Mouse (Mus musculus): ENCODE measurements around the gene Bnc2. TPM values are rescaled to one million over a fixed set of nuclear protein-coding genes. Genes with fewer than 3 reads are reported as not detected.

Bnc2 gene
- polyA plus RNA-seq, 1 experiment: 7.2 TPM

DNA sequence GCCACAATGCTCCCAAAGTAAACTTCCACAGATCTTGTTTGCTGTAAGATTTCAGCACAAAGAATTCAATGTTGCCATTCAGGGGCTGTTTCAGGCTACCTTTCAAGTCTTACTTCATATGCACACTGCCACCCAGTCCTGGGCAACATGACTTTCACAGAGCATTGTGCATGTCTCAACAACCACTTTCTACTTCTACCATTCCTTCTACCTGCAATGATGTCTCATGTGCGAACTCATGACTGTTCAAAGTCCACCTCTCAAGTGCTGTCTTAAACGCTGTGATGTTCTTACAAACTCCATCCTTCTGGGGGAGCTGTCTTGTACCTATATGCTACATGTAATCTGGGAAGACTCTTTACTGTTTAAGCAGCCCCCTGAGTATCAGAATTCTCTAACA is 363.7 kb downstream of the Bnc2 start:
- Histone ChIP-seq H3K4me1 (ENCODE audit: control insufficient read depth, insufficient read depth, low read length) (no peaks in the 10 kb centered on the region), H3K9ac (ENCODE audit: low read depth, poor library complexity, severe bottlenecking) (no peak overlapping the region), H3K27ac (ENCODE audit: insufficient read depth, low read length) (no peak overlapping the region), H3K9me3 (replicated peaks; ENCODE audit: control insufficient read depth, insufficient read depth, low read length, poor library complexity, severe bottlenecking) (no peaks in the 10 kb centered on the region), H3K36me3 (ENCODE audit: control insufficient read depth, insufficient read depth, low read length, poor library complexity, severe bottlenecking) (no peaks in the 10 kb centered on the region), H3K27me3 (ENCODE audit: control insufficient read depth, insufficient read depth, low read length, poor library complexity, severe bottlenecking) (no peaks in the 10 kb centered on the region), H3K4me3 (ENCODE audit: low read depth, low read length) (no peak overlapping the region)
- no peak for TF ChIP-seq EP300 (IDR thresholded peaks at IDR 0.05; ENCODE audit: insufficient read depth, low read depth, low read length)
- TF ChIP-seq CTCF (IDR thresholded peaks at IDR 0.05; ENCODE audit: low read depth, low read length): no peak
- TF ChIP-seq POLR2A (IDR thresholded peaks at IDR 0.05; ENCODE audit: insufficient read depth, low read length): no peak

DNA sequence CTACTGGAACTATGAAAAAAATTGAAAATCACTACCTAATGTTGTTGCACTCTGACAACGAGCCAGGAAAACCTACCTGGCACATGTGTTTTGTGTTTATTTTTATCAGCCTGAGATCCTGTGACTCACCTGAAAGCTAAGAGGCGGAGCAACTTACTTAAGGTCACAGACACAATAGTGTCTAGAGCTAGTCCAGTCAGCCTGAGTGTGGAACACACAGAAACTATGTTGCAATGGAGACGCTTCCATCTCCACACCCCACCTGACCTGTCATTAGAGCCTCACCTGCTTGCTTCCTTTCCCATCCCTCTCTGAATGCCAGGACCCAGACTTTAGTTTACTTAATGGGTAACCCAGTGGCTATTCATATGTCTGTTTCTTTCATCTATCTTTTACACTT is 364.2 kb downstream of the Bnc2 start:
- H3K4me3 ChIP-seq (ENCODE audit: low read depth, low read length): no peak overlapping the region
- no peaks in the 10 kb centered on the region for H3K27me3 ChIP-seq (ENCODE audit: control insufficient read depth, insufficient read depth, low read length, poor library complexity, severe bottlenecking)
- no peak overlapping the region for H3K27ac ChIP-seq (ENCODE audit: insufficient read depth, low read length)

DNA sequence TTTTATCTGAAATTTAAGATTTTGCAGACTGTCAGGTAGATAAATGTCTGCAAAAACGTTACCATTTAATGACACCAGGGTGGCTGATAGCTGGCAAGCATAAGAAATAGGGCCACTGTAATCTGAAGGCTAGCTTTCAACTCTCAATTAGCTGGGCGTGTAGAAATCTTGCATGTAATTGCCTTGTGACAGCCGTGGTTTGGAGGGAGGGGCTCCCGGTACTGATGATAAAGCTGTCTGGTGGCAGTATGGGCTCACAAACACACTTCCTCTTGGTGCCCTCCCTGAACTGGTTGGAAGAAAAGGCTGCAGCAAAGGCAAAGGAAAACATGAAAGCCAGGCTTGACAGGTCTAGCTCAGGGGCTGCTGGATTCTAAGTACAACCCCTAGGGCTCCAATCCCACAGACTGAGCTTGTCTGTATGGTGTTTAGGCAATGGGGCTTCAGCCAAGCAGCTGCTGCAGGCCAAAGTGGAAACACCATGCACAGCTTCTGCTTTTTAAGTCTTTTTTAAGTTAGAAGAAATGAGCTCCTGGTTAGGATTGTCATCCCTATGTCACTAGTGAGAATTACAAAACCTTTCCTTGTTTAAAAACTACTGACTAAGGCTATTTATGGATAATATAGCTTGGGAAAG is 366.7 kb downstream of the Bnc2 start:
- no peak overlapping the region for H3K4me3 ChIP-seq (ENCODE audit: low read depth, low read length)
- no peaks in the 10 kb centered on the region for H3K9me3 ChIP-seq (replicated peaks; ENCODE audit: control insufficient read depth, insufficient read depth, low read length, poor library complexity, severe bottlenecking)
- no peak overlapping the region for H3K27ac ChIP-seq (ENCODE audit: insufficient read depth, low read length)
- H3K9ac ChIP-seq (ENCODE audit: low read depth, poor library complexity, severe bottlenecking): no peak overlapping the region
- no peaks in the 10 kb centered on the region for H3K27me3 ChIP-seq (ENCODE audit: control insufficient read depth, insufficient read depth, low read length, poor library complexity, severe bottlenecking)
- no peaks in the 10 kb centered on the region for H3K4me1 ChIP-seq (ENCODE audit: control insufficient read depth, insufficient read depth, low read length)
- no peaks in the 10 kb centered on the region for H3K36me3 ChIP-seq (ENCODE audit: control insufficient read depth, insufficient read depth, low read length, poor library complexity, severe bottlenecking)
- TF ChIP-seq EP300 (IDR thresholded peaks at IDR 0.05; ENCODE audit: insufficient read depth, low read depth, low read length): no peak
- no peak for TF ChIP-seq POLR2A (IDR thresholded peaks at IDR 0.05; ENCODE audit: insufficient read depth, low read length)
- TF ChIP-seq CTCF (IDR thresholded peaks at IDR 0.05; ENCODE audit: low read depth, low read length): no peak

More for the DNA sequence above, 364.2 kb downstream of the Bnc2 start:
- TF ChIP-seq POLR2A (IDR thresholded peaks at IDR 0.05; ENCODE audit: insufficient read depth, low read length) (no peak), CTCF (IDR thresholded peaks at IDR 0.05; ENCODE audit: low read depth, low read length) (no peak)
- Histone ChIP-seq H3K9ac (ENCODE audit: low read depth, poor library complexity, severe bottlenecking) (no peak overlapping the region), H3K4me1 (ENCODE audit: control insufficient read depth, insufficient read depth, low read length) (no peaks in the 10 kb centered on the region), H3K9me3 (replicated peaks; ENCODE audit: control insufficient read depth, insufficient read depth, low read length, poor library complexity, severe bottlenecking) (no peaks in the 10 kb centered on the region), H3K36me3 (ENCODE audit: control insufficient read depth, insufficient read depth, low read length, poor library complexity, severe bottlenecking) (no peaks in the 10 kb centered on the region)

GRCm38 (mm10) chr4:84306928-84307606 is 368.0 kb downstream of the Bnc2 start:
- H3K9ac ChIP-seq (ENCODE audit: low read depth, poor library complexity, severe bottlenecking): no peak overlapping the region
- H3K27ac ChIP-seq (ENCODE audit: insufficient read depth, low read length): no peak overlapping the region
- no peak overlapping the region for H3K4me3 ChIP-seq (ENCODE audit: low read depth, low read length)
- TF ChIP-seq CTCF (IDR thresholded peaks at IDR 0.05; ENCODE audit: low read depth, low read length): no peak
- TF ChIP-seq POLR2A (IDR thresholded peaks at IDR 0.05; ENCODE audit: insufficient read depth, low read length): no peak
- no peak for TF ChIP-seq EP300 (IDR thresholded peaks at IDR 0.05; ENCODE audit: insufficient read depth, low read depth, low read length)
- H3K4me1 ChIP-seq (ENCODE audit: control insufficient read depth, insufficient read depth, low read length): no peaks in the 10 kb centered on the region
- no peaks in the 10 kb centered on the region for H3K36me3 ChIP-seq (ENCODE audit: control insufficient read depth, insufficient read depth, low read length, poor library complexity, severe bottlenecking)
- no peaks in the 10 kb centered on the region for H3K9me3 ChIP-seq (replicated peaks; ENCODE audit: control insufficient read depth, insufficient read depth, low read length, poor library complexity, severe bottlenecking)
- H3K27me3 ChIP-seq (ENCODE audit: control insufficient read depth, insufficient read depth, low read length, poor library complexity, severe bottlenecking): no peaks in the 10 kb centered on the region

DNA sequence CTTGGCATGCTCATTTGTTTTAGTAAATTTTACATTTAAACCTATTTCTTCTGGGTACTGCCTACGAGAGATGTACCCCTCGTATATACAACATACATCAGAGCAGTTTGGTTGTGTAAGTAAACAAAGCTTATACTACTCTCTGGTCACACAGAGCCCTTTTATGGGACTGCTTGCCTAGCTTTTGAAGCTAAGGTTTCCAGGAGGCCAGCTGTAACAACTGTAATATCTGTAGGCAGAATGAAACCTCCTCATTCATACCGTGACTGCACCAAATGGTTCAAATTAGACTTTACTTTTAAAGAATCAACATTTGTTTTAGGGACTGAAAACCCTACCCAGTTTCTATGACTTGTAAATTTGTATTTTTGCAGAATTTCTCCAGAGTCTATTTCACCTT is 372.1 kb downstream of the Bnc2 start:
- Histone ChIP-seq H3K27me3 (ENCODE audit: control insufficient read depth, insufficient read depth, low read length, poor library complexity, severe bottlenecking) (no peaks in the 10 kb centered on the region), H3K4me3 (ENCODE audit: low read depth, low read length) (no peak overlapping the region), H3K36me3 (ENCODE audit: control insufficient read depth, insufficient read depth, low read length, poor library complexity, severe bottlenecking) (no peaks in the 10 kb centered on the region), H3K4me1 (ENCODE audit: control insufficient read depth, insufficient read depth, low read length) (no peaks in the 10 kb centered on the region), H3K9ac (ENCODE audit: low read depth, poor library complexity, severe bottlenecking) (no peak overlapping the region), H3K27ac (ENCODE audit: insufficient read depth, low read length) (no peak overlapping the region), H3K9me3 (replicated peaks; ENCODE audit: control insufficient read depth, insufficient read depth, low read length, poor library complexity, severe bottlenecking) (peaks cover 4% of the 10 kb centered on the region)
- TF ChIP-seq EP300 (IDR thresholded peaks at IDR 0.05; ENCODE audit: insufficient read depth, low read depth, low read length): no peak

GRCm38 (mm10) chr4:84285153-84285552 is 389.9 kb downstream of the Bnc2 start:
- H3K36me3 ChIP-seq (ENCODE audit: control insufficient read depth, insufficient read depth, low read length, poor library complexity, severe bottlenecking): no peaks in the 10 kb centered on the region
- H3K27ac ChIP-seq (ENCODE audit: insufficient read depth, low read length): no peak overlapping the region
- no peaks in the 10 kb centered on the region for H3K27me3 ChIP-seq (ENCODE audit: control insufficient read depth, insufficient read depth, low read length, poor library complexity, severe bottlenecking)
- no peaks in the 10 kb centered on the region for H3K9me3 ChIP-seq (replicated peaks; ENCODE audit: control insufficient read depth, insufficient read depth, low read length, poor library complexity, severe bottlenecking)
- no peaks in the 10 kb centered on the region for H3K4me1 ChIP-seq (ENCODE audit: control insufficient read depth, insufficient read depth, low read length)
- H3K4me3 ChIP-seq (ENCODE audit: low read depth, low read length): no peak overlapping the region
- TF ChIP-seq EP300 (IDR thresholded peaks at IDR 0.05; ENCODE audit: insufficient read depth, low read depth, low read length) (no peak), CTCF (IDR thresholded peaks at IDR 0.05; ENCODE audit: low read depth, low read length) (no peak)
- no peak overlapping the region for H3K9ac ChIP-seq (ENCODE audit: low read depth, poor library complexity, severe bottlenecking)
